Mouse (Mus musculus) frontal cortex, postnatal 36 days (tissue): ENCODE data around the gene Scarf2.
A peak's percentile ranks its signal among the peaks of the same experiment; 100 is the strongest.

Source experiments
- DNase-seq, 2 experiments: peaks; one replicate each; pipeline ENCODE4 v3.0.0; 2022; ENCODE audit warnings: low spot score in 2 of 2

The Scarf2 gene

GRCm38 (mm10) chr16:17830385-17831178, 33.5 kb downstream of the Scarf2 start:
- DNase-seq = no peak

- DNase-seq = no peak
Measured at GRCm38 (mm10) chr16:17831781-17832180, 34.7 kb downstream of the Scarf2 start.

- no peak for DNase-seq
Measured at GRCm38 (mm10) chr16:17832821-17833220, 35.7 kb downstream of the Scarf2 start, which contains the start of gene B830017H08Rik. Gene B830017H08Rik (plus strand): TSS chr16:17833121.

GRCm38 (mm10) chr16:17833321-17833680, 36.2 kb downstream of the Scarf2 start:
- peak; percentile 56 to 65 for DNase-seq

GRCm38 (mm10) chr16:17833681-17834399, 36.8 kb downstream of the Scarf2 start:
- DNase-seq = peak; percentile 67 to 68

GRCm38 (mm10) chr16:17834543-17834942, 37.5 kb downstream of the Scarf2 start:
- no peak for DNase-seq

- DNase-seq = no peak
Measured at GRCm38 (mm10) chr16:17835481-17835880, 38.4 kb downstream of the Scarf2 start.

- no peak for DNase-seq
Measured at GRCm38 (mm10) chr16:17838051-17838450, 41.0 kb downstream of the Scarf2 start, which contains the start of gene Car15. Gene Car15 (minus strand): TSS chr16:17838364.

GRCm38 (mm10) chr16:17839976-17840375, 42.9 kb downstream of the Scarf2 start:
- no peak for DNase-seq

- no peak for DNase-seq
Measured at GRCm38 (mm10) chr16:17842437-17842836, 45.4 kb downstream of the Scarf2 start.

GRCm38 (mm10) chr16:17843701-17844365, 46.8 kb downstream of the Scarf2 start:
- DNase-seq = no peak

- DNase-seq = no peak
Measured at GRCm38 (mm10) chr16:17848431-17848830, 51.3 kb downstream of the Scarf2 start.

- DNase-seq = peak in 1 of 2 experiments; percentile 61
Measured at GRCm38 (mm10) chr16:17848928-17849327, 51.8 kb downstream of the Scarf2 start.

- no peak for DNase-seq
Measured at GRCm38 (mm10) chr16:17849486-17849885, 52.4 kb downstream of the Scarf2 start.

GRCm38 (mm10) chr16:17851331-17851730, 54.2 kb downstream of the Scarf2 start:
- DNase-seq = no peak

- DNase-seq = no peak
Measured at GRCm38 (mm10) chr16:17851860-17852259, 54.8 kb downstream of the Scarf2 start.

- no peak for DNase-seq
Measured at GRCm38 (mm10) chr16:17853263-17853662, 56.2 kb downstream of the Scarf2 start.

- DNase-seq = no peak
Measured at GRCm38 (mm10) chr16:17857157-17857556, 60.1 kb downstream of the Scarf2 start.
